Mouse (Mus musculus) regulatory T cell (primary cell): Measurements from ENCODE around the gene Vwa1.
"Not testable (repeated sequence)": the region's sequence is repeated elsewhere in the genome, so short reads cannot be mapped to it uniquely, and the experiment has no call there.

Source experiments
- in situ Hi-C: fragments of 300-600 bp; cut with MboI, MseI; formaldehyde crosslinking; loops from one replicate; pipeline ENCODE4 v1.15.1; 2025; ENCODE audit warnings: high pct_unique_total_duplicates

Gene Vwa1

DNA sequence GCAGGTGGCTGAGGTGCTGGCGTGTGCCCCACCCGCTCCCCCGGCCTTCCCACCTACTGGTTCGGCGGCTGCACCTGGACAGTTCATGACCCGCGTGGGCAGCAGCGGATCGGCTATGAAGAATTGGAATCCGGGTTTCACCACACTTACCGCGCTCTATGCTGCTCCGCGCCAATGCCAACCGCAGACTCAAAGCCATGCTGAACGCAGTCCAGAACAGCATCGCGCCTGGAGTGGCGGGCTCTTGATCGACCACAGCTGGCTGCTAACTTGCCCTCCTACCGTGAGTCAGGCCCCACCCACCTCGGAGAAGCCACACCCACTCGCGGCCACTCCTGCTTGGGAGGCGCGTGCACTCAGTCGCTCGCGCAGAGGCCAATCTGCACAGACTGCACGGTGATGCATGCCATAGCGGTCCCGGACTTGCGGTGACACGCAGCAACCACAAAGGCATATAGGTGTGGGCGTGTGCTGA lies at the start of gene Vwa1:
TSS of gene Vwa1 (minus strand) at position 419 of the 475 bp plus-strand sequence.
- in situ Hi-C loops, result no loop called here

DNA sequence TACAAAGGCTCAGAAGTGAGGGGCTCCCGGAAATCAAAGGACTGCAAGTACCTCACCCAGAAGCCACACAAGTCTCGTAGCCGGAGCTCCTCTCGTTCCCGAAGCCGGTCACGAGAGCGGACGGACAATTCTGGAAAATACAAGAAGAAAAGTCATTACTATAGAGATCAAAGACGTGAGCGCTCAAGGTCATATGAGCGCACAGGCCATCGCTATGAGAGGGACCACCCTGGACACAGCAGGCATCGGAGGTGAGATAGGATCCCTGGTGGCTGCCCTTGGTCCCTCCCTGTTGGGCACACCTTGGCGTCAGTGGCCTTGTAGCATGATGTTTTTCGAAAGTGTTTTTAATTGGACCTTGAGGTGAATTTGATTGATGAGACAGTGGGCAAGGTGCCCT lies 48.9 kb upstream of the Vwa1 start:
- in situ Hi-C loops, result no loop called here

DNA sequence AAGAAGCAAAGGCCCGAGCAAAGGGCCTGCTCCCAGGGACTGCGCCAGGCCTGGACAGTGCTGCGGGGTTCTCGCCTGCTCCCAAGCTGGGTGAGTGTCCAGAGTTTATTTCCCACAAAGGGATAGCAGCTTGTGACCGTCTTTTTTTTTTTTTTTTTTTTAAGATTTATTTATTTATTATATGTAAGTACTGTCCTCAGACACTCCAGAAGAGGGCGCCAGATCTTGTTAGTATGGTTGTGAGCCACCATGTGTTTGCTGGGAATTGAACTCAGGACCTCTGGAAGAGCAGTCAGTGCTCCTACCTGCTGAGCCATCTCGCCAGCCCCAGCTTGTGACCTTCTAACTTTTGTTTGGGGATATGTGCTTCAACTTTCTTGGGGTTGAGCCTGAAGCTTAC lies 46.5 kb upstream of the Vwa1 start:
- in situ Hi-C loops, result no loop called here

DNA sequence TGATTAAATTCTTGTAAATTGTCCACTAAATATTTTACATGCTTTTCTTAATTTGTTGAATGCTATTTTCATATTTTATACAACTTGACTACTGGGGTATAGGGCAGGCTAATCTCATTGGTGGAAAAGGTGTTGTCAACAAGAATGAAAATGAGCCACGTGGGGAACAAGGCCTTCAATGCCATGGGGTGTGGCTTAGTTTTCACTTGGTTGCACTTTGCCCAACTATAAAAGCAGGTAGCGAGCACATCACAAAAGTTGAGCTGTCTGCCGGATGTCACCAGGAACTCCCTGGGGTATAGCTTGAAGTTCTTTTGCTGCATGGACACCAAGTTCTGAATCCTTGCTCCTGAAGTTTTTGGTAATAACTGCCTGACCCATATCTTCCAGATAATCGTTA lies 43.0 kb upstream of the Vwa1 start:
- in situ Hi-C loops, result no loop called here

DNA sequence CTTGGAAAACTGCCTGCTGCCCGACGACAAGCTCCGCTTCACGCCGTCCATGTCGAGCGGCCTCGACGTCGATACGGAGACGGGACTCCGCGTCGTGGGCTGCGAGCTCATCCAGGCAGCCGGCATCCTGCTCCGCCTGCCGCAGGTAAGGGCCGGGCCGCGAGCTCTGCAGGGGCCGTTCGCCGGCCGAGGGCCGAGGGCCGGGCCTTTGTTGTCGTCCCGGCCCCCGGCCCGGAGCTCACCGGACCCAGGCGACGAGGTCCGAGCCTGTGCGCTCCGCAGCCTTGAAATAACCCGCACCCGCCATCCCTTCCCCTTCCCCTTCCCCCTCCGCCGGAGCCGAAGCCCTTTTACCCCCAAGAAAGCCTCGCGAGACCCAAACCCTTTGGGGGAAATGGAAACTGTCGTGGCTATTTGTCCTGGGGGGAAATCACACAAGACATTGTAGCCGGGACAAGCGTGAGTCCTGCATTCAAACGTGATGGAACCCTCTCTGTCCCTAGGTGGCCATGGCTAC lies 38.2 kb upstream of the Vwa1 start:
- in situ Hi-C loops, result no loop called here

DNA sequence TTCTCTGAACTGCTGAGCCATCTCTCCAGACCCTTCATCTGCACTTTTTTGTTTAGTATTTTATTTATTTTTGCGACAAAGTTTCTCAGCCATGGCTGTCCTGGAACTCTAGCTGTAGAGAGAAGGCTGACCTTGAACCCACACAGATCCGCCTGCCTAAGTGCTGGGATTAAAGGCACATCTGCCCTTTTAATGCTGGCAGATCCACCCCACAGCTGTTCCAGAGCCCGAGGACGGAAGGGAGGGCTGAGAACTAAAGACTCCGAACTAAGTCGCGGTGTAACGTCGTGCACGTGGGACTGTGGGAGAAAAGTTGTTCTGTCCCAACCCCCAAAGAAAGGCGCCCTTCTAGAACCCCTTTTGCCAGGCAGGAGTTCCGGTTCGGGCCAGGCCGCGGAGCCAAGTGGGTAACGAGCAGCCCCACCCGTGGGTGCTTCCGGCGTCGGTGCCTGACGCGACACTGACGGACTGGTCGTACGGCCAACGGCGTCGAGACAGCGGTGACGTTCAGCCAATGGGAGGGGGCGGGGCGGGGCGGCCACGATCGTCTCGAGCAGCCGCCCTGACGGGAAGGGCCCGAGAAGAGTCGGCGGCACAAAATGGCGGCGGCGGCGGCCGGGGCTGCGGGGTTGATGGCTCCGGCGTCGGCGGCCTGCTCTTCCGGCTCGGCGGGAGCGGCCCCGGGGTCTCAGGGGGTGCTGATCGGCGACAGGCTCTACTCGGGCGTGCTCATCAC lies 37.6 kb upstream of the Vwa1 start, which contains the start of gene Ccnl2:
TSS of gene Ccnl2 (plus strand) at position 561 of the 736 bp plus-strand sequence.
- in situ Hi-C loops, result no loop called here

DNA sequence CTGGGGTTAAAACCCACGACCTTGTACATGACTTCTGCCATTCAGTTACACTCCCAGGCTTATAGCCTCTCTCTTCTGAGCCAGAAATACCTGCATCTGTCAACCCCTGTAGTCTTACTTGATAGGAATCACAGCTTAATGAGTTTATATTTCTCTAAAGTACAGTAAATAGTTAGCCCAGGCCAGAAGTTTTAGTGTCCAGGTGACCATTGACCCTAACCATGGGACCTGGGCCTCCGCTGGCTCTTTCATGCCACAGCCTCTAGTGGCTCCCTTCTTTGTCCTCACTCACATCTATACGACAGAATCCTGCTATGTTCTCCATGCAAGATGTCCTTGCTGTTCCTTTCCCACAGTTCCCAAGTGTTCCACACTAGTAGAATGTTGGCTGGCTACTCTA lies 33.3 kb upstream of the Vwa1 start:
- in situ Hi-C loops, result no loop called here

DNA sequence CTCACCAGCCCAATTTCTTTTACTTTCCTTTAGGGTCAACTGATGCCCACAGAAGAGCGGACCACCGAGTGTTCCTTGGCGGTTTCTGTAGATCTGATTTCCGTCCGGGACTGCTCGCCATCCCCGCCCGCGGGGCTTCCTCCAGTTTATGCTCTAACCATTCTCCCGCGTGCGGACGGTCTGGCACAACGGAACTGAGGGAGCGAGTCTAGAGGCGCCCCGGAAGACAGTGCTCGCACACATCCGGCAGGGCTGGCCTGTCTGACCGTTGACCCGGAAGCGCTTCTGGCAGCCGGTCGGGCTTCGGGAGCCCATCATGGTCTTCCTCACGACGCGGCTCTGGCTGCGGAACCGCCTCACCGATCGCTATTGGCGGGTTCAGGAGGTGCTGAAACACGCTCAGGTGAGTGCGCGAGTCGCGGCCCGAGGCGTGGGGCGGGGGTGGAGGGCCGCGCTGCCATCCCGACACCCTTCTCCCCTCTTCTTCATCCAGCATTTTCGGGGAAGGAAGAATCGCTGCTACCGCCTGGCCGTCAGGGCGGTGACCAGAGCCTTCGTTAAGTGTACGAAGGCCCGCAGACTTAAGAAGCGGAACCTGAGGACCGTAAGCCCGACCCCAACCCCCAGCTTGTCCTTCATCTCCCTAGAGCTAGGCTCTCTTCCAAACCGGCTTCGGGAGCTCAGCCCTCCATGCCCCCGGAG lies 29.0 kb upstream of the Vwa1 start:
- in situ Hi-C loops, result no loop called here

DNA sequence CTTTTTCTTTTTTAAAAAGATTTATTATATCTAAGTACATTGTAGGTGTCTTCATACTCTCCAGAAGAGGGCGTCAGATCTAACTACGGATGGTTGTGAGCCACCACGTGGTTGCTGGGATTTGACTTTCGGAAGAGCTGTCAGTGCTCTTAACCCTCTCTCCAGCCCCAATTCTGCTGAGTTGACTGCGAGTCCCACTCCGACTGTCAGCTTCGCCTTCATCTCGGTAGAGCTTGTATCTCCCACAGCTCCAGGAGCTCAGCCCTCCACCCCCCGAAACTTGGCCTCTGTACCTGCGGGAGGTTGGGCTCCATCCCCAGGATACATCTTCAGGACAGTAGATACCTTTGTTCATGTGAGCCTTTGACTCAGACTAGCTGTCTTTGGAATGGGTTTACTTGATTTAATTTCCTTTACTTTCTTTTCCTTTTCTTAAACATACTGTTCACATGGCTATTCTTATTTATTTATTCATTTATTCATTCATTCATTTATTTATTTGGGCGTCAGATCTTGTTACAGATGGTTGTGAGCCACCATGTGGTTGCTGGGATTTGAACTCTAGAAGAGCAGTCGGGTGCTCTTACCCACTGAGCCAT lies 28.3 kb upstream of the Vwa1 start, which contains the start of gene Mrpl20:
TSS of gene Mrpl20 (plus strand) at position 138 of the 599 bp plus-strand sequence.
- in situ Hi-C loops, result no loop called here

DNA sequence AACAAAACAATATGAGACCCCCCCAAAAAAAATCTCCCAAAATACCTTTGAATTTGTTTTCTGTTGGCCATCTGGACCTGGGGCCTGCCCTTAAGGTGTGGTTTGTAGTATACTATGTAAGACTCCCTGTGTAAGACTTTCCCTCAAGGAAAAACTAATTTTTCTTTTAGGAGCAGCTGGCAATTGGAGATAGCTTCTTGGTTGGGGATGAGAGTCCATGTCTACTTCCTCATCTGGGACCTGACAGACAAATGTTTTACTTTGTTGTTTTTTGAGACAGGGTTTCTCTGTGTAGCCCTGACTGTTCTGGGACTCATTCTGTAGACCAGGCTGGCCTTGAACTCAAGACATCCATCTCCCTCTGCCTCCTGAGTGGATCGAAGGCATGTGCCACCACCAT lies 27.6 kb upstream of the Vwa1 start:
- in situ Hi-C loops, result no loop called here

DNA sequence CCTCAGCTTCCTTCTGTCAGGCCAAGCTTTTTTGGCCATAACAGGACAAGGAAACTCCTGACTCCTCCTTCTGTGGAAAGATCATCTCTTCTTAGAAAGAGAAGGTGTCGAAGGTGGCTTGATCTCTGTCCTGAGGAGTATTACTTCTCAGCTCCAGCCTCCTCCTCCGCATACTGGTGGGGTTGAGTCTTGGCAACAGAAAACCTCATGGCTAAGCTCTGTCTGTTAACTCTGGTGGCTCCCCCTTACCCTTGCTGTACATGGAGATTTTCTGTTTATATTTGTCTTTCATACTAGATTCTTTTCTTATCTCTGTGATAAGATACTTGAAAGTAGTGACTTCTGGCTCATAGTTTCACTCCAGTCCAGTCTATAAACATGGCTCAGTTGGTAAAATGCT lies 19.2 kb upstream of the Vwa1 start:
- in situ Hi-C loops, result no loop called here

DNA sequence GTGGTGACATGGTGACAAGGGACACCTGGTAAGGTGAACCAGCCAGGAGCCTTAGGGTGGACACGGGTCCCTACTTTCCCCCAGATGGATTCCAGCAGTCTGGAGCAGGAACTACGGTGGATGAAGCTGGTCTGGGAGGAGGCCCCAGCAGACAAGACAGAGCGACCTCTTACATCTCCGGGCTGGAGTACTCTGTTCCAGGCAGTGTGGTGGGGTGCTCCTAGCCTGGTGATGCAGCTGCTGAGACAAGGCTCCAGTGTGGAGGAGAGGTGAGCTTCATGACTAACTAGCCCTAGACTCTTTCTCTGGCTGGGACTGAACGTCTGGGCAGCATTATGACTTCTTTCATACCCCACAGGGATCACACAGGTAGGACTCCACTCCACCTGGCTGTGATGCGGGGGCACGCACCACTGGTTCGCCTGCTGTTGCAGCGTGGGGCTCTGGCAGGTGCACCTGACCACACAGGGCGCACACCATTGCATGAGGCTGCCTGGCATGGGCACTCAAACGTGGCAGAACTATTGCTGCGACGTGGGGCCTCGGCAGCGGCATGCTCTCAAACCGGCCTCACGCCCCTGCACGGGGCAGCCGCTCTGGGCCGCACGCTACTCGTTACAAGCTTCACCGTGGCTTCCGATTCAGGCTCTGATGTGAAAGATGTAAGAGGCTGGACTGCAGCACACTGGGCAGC lies 16.9 kb upstream of the Vwa1 start:
- in situ Hi-C loops, result no loop called here

DNA sequence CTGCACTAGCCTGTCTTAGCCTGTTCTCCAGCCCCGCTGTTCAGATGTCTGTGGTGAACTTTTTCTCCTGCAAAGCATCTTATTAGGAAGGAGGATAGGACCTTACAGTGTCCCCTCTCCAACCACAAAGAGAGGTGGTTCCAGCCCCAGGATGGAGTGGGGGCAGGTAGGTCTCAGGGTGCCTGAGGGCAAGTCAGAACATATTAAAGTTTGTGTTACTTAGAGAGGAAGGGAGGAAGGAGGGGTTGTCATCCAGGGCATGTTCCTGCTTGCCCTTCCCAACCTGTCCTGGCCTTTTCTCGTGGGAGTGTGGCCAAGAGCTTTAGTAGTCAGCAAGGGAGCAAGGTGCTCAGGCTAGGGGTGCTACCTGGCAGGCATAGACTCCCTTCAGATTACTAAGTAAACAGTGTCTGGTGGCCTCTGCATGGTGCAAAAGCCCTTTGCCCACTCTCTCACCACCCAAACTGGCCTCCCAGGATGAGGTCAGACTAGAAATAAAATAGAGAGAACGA lies 16.2 kb upstream of the Vwa1 start:
- in situ Hi-C loops, result no loop called here

DNA sequence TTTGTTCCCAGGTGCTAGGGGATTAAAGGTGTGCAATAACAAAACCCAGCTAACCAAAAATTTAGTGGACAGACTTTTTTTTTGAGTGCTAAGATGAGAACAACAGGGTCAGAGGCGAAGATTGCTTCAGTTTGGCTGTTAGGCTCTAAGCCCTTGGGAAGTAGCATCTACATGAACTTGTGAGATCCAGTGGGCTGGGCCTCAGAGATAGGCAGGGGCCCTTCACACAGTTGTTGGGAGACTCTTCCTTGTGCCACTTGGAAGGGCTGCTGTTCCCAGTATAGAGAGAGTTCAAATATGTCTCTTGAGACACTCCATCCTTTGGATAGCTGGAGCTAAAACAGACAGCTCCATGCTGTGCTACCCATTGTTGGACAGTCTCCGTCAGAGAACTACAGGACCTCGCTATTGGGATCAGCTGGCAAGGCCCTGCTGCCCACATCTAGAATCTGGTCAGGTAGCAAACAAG lies 15.6 kb upstream of the Vwa1 start, which contains the start of gene Ankrd65:
TSS of gene Ankrd65 (plus strand) at position 419 of the 469 bp plus-strand sequence.
- in situ Hi-C loops, result no loop called here

DNA sequence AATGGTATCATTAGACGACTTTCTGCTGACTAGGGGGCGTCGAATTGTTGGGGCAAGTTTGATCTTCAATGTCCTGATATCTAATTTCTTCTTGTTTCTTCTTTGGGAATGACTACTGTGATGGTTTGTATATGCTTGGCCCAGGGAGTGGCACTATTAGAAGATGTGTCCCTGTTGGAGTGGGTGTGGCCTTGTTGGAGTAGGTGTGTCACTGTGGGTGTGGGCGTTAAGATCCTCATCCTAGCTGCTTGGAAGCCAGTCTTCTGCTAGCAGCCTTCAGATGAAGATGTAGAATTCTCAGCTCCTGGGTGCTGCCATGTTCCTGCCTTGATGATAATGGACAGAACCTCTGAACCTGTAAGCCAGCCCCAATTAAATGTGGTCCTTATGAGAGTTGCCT lies 14.3 kb upstream of the Vwa1 start:
- in situ Hi-C loops, result not testable (repeated sequence)

DNA sequence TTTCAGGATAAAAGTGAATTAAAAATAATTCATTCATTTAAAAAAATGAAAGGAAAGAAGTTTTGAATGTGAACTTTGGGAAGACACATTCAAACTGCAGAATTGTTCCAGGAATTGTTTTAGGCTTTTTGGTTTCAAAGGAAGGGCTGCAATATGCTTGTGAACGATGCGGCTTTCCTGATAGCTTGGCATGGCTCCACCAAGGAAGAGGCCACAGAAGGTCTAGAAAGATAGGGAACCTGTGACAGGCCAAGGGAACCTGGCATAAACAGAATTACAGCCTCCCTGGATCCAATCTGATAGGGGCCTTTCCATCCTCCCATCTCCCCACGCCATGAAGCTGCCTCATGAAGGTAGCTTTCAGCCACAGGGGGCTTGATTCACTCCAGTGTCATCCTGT lies 13.8 kb upstream of the Vwa1 start:
- in situ Hi-C loops, result no loop called here

DNA sequence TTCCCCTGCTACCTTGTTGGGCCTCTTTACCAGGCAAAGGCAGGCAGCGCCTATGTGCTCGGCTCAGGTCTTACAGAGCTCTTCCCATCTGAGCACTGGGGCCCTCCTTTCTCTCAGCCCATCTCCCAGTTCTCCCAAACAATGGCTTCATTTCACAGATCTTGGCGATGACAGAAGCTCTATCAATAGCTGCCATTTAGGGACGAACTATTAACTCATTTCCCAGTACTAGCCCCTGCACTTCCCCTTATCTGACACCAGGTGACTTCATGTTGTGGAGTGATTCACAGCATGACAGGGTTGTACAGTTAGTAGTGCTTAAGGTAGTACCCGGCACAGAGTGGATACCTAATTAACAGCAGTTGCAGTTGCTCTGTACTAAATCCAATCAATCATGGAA lies 11.3 kb upstream of the Vwa1 start, which contains the start of gene Tmem88b:
TSS of gene Tmem88b (minus strand) at position 56 of the 400 bp plus-strand sequence.
- in situ Hi-C loops, result no loop called here

DNA sequence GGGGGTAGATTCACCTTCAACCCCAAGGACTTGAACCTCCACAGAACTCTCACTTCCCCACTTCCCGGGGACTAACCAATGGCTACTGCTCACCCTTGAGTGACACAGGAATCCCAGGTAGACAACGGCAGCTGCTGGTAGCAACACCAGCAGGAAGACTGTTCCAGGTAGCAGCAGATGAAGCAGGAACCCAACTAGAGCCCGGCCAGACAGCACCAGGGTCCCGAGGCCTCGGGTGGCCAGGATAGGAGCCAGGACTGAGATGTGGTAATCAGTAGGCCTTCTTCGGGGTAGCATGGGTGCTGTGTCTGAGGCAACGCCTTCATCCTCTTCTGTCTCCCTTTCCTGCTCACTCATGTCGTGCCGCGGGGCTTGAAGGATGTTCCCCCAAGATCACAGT lies 10.7 kb upstream of the Vwa1 start:
- in situ Hi-C loops, result no loop called here

DNA sequence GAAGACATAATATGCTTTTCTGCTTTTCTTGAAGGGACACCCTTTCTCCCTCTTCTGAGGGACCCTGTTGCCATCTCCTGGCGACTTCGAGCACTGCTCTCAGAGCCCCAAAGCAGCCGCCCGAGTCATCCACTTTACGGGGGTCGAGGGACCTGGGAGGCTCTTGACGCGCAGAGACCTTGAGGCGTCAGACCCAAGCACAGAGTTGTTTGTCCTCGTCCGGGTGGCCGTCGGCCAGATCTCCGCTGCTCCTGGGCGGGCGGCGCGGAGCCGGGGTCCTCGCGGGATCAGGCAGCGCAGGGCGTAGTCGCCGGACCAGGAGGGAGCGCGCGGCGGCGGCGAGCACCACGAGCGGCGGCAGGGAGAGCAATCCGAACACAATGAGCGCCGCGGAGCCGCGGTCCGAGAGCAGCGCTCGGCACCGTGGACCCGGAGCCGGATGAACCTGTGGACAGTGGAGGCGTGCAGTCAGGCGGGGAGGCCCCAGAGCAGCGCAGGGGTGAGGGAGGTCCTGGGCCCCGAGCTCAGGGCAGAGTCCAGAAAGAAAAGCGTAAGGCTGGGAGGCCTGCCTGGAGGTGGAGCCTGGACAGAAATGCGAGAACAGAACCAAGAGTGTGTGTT lies 9.7 kb upstream of the Vwa1 start:
- in situ Hi-C loops, result no loop called here

DNA sequence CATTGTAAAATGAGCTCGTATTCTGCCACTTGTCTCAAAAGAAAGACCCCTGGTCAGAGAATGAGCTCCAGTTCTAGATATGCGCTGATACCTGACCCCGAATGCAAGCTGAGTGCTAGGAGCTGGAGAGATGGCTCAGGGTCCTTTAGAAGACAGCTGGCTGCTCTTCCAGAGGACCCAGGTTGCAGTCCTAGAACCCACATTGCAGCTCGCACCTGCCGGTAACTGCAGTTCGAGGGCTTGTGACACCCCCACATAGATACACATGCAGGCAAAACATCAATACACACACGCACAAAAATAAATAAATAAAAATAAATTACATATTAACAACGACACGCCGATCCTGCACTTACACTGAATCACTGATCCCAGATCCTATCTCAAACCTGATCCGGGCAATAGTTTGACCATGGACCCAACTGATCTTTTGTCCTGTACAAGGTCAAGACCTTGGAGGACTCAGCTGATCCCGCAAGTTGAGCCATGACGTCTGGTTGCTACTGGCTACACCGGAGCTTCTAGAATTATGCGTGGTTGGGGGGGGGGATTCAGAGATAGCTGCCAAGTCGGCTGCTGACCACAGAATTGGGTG lies 9.1 kb upstream of the Vwa1 start:
- in situ Hi-C loops, result no loop called here
